Mouse (Mus musculus) liver, adult 2 months (tissue): ENCODE measurements around the gene Cask.
A peak's percentile ranks its signal among the peaks of the same experiment; 100 is the strongest.

Source experiments
- CTCF ChIP-seq: fragments of 200-500 bp; IDR thresholded peaks from 2 replicates; pipeline ENCODE4 v1.5.1; 2011; ENCODE audit warnings: low read depth, low read length, control low read depth
- POLR2A ChIP-seq: fragments of 200-500 bp; IDR thresholded peaks from 2 replicates; pipeline ENCODE4 v1.6.1; 2011; ENCODE audit warnings: low read length, control low read depth; ENCODE audit not compliant: insufficient read depth; ENCODE audit errors: extremely low read depth

DNA sequence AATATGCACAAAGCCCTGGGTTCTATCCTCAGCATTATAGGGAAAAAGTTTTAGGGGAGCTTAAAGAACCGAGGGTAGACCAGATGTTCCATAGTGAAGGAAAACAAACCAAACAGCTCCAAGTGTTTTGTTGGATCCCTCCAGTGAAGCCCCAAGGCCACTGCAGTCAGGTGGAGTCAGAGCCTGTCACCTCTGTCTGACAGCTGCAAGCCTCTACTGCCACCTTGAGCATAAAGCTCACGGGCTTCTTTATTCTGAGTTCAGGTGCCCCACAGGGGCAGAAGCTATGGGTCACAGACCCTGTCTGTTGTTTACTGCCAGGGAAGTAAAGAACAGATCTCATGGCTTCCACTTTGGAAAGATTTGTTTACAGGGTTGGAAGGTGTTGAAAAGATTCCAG is 338.0 kb downstream of the Cask start:
- TF ChIP-seq CTCF = peak; percentile 42; the same call in 1 of the 2 replicates
- no peak for TF ChIP-seq POLR2A
